Mouse (Mus musculus) A20 (cell line): ENCODE data around the gene Col6a5.

Source experiments
- DNase-seq: peaks from one replicate; pipeline ENCODE4 v3.0.0-alpha.2; 2011; ENCODE audit warnings: low read depth, low spot score

Col6a5 gene

DNA sequence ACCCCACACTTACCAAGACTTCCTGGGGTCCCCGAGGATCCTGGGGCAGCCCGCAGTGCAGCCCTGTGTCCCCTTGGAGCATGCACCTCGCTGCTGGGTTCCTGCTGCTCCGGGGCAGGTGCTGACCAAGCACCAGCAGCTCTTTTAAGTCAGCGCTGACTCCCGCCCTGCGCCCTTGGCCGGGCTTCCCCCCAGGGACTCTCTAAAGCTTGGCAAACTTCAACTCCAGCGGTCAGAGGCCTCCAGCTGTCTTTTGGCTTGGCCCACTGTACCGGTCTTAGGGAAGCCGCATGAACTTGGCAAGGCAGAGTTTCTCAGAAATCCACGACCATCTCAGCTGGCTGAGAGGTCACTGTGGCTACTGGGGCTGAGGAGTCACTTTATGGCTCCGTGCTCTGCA, at the start of gene Col6a5:
Gene Col6a5, minus strand, starts transcription at position 111 of the 400 bp plus-strand sequence.
- no peak for DNase-seq

GRCm38 (mm10) chr9:105997955-105998354, 37.5 kb upstream of the Col6a5 start:
- DNase-seq: no peak

GRCm38 (mm10) chr9:105992425-105992824, 32.0 kb upstream of the Col6a5 start:
- DNase-seq: no peak

DNA sequence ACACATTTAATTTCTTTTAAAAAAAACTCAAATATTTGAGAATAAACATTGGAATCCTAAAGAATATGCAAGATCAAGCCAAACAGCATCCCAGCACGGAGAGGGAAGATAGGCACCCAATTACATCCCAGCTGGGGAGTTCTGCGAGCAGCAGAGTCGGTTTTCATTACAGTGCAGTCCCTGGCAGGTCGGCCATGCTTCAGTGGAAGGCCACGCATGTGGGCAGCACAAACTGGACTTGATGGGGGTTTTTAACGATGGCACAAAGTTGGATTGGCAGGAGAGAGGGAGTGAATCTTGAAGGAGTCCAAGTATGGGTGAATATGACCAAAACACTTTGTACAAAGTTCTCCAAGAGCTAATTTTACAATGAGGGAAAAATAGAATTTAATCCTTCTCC, 29.7 kb upstream of the Col6a5 start:
- no peak for DNase-seq

DNA sequence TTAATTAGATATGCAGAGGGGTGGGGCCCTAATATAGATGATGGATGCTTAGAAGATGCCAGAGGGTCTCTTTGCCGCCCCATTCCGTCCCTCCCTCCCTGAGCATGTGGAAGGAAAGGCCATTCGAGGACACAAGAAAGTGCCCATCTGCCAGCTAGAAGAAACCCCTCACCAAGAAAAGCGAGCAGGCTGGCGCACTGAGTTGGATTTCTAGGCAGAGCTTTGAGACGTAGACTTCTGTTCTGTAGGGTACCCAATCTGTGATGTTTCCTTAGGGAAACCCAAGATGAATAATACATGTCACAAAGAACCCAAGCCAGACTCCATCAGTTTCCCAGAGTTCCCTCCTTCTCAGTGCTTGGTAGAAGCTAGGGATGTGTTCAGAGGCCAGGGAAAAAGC, 29.0 kb upstream of the Col6a5 start:
- DNase-seq: no peak

- DNase-seq: peak; percentile 57
These were observed 27.7 kb upstream of the Col6a5 start for GRCm38 (mm10) chr9:105988096-105988495.

GRCm38 (mm10) chr9:105984931-105985519, 24.6 kb upstream of the Col6a5 start:
- no peak for DNase-seq

GRCm38 (mm10) chr9:105978479-105978878, 18.0 kb upstream of the Col6a5 start:
- no peak for DNase-seq

- DNase-seq: no peak
These were observed 16.4 kb upstream of the Col6a5 start for GRCm38 (mm10) chr9:105976871-105977270.

- DNase-seq: no peak
These were observed 15.9 kb upstream of the Col6a5 start for GRCm38 (mm10) chr9:105976314-105976713.

DNA sequence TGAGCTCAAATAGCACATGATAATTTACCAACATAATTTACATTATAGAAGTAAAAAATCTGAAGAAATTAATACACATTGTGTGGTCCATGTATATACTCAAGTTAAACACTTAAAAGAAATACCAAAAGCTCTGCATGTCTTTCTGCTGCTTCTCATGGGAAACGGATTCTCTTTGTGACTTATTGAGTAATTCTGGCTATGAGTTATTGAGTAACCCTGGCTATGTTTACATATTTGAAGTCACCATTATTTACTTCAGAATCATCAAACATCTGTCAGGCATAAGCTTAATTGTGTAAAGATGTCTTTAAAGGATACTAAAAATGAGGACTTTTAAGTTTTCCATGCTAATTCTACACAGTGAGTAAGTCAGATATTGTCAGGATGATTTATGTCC, 13.3 kb upstream of the Col6a5 start:
- DNase-seq: no peak

- DNase-seq: no peak
These were observed 11.6 kb upstream of the Col6a5 start for GRCm38 (mm10) chr9:105972031-105972430.

- DNase-seq: no peak
These were observed 11.0 kb upstream of the Col6a5 start for GRCm38 (mm10) chr9:105971351-105971894.

- no peak for DNase-seq
These were observed 10.5 kb upstream of the Col6a5 start for GRCm38 (mm10) chr9:105970901-105971300.

DNA sequence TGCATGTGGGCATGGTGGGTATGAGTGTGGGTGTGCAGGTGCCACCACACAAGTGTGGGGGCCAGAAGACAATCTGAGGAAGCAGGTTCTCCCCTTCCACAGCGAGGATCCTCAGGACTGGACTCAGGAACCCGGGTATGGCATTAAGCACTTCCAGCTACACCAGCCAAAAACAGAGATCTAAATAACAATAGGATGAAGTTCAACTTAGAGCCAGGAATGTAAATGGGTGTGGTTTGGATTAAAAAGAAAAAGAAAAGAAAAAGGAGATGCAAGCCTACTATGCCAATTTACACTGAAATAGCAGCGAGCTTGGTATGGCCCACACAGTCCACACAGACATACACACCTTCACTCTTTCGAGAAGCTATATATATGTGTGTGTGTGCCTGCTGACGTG, 7.5 kb upstream of the Col6a5 start:
- DNase-seq: no peak

DNA sequence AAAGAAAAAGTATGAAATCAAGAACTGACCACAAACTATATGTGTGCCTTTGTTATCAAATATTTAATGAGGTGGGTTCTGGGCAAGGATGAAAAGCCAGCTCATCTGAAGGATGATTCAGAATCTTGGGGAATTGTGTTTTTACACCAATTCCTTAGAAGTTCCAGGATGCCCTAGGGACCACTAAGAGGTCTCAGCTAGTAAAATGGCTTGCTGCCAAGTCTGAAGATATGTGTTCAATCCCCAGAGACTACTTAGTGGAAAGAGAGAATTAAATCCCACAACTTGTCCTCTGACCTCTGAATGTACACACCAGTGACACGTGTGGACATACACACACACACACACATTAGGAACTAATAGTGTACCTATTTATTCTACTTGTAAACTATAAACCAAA, 1.3 kb downstream of the Col6a5 start:
- DNase-seq: no peak

- no peak for DNase-seq
These were observed 10.7 kb downstream of the Col6a5 start for GRCm38 (mm10) chr9:105949755-105950154.

DNA sequence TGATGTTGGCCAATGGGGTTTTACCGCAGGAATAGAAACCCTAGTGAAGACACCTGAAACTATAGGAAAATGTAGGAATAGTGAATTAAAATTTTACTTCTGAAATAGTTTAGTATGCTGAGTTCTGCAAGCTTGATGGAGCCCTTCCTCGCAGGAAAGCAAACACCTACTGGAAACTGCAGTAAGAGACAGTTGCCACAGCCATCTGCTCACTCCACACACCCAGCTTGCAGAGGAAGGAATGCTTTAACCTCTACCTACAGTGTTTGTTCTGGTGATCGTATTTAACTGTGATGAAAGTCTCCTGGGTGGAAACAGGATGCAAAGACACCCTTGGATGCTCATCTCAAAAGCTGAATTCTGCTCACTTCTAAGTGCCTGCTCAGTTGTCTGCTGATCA, 12.9 kb downstream of the Col6a5 start:
- no peak for DNase-seq

- no peak for DNase-seq
These were observed 26.6 kb downstream of the Col6a5 start for GRCm38 (mm10) chr9:105933816-105934215.

DNA sequence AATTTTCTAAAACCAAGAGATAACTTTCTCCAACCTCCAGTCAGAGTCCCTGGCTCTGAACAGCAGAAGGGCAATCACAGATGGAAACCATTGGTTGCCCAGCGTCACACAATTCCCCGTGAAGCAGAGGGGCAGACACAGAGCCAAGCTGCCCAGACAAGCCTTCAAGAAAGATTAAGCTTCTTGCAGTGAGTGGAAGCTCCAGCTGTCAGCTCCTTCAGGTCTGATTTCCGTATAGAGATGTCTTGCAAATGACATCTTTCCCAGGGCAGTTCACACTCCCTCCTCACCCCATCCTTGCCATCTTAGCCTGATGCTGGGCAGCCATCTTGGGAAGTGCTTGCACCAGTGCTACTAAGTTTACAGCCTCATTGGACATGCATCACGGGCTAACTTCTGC, 31.2 kb downstream of the Col6a5 start:
- DNase-seq: no peak

DNA sequence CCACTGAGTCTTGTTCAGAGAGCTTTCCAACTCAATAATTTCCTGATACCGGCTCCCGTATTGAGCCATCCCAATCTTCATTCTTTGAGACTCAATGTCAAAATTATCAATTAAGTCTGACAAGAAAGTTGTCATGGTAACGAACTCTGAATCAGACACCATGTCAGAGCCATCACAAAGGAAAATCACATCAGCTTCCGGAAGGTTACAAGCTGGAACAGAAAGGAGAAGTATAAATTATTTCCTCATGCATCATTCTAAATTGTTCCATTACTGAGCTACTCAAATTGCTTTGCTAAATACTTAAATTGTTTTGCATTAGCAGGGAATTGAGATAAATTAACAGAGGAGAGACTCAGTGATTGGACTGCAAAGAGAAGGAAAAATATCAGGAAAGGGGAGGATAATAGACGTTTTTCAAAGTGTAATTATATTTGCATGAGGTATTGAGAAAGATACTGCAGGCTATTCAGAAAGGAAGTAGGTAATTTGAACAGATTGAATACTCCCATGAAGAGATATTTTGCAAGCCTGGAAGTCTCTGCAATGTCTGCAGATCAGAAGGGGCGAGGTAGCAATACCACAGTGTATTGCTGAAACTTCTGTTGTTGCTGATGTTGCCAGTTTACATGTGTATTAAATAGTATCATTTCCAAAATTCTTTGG, 31.9 kb downstream of the Col6a5 start:
- DNase-seq: no peak

- DNase-seq: no peak
These were observed 36.8 kb downstream of the Col6a5 start for GRCm38 (mm10) chr9:105923659-105924058.

- DNase-seq: no peak
These were observed 45.3 kb downstream of the Col6a5 start for GRCm38 (mm10) chr9:105915186-105915585.
